Mouse (Mus musculus) heart, adult 18-20 months (tissue): ENCODE data around the gene Gm7030. TPM values are rescaled to one million over a fixed set of nuclear protein-coding genes. Genes with fewer than 3 reads are reported as not detected.
"Not testable (repeated sequence)": the region's sequence is repeated elsewhere in the genome, so short reads cannot be mapped to it uniquely, and the experiment has no call there.

Experiments used
- DNase-seq, 2 experiments: peaks; one replicate each; pipeline ENCODE4 v3.0.0; 2021 to 2022; ENCODE audit warnings: mixed read lengths in 1 of 2
- long read RNA-seq, 2 experiments: library from polyadenylated mRNA; stranded (forward); transcript quantifications; one replicate each; pipeline ENCODE4 v2.0.0; 2021
- total RNA-seq, 2 experiments: library from RNA; stranded (reverse); gene quantifications; 2 replicates each; pipeline ENCODE4 v1.2.3; 2021

Gm7030 gene
- under 1 TPM in 1 of 2 experiments, not detected in 1; 0.55 TPM for total RNA-seq
- long read RNA-seq, experiment 1 = 0 reads
- long read RNA-seq, experiment 2 = 0 reads

DNA sequence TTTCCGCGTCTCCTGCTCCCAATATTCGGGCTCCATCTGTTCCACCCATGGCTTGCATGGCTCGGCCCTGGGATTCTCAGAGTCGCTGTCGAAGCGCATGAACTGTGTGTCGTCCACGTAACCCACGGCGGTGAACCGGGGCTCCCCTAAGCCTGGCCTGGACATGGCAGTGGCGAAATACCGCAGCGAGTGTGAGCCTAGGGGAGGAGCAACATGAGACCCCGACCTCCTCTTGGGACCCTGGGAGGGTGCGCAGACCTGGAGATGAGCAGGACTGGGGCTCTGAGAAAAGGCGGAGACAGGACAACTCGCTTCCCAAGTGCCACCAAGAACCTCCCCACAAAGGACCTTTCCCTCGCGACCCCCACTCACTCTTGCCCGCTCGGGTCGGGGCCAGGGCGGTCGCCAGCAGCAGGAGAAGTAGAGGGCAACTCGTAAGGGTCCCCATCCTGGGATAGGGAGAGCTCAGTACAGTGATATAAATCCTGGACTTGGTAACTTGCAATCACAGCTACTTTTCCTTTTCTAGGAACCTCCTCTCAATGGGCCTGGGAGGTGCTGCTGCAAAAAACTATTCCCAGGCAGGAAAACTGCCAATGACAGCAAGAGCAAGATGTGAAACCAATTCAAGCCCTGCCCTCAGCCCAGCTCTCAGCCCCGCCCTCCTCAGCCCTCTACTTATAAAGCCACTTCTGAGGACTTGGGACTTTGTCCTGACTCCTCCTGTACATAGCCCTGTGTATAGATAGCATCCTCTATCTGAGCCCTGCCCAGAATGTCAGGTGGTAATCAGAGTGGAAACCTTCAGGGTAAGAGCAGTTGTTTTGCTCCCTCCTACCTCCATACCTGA, at the start of gene Gm7030:
Gene Gm7030 (minus strand): TSS at position 458 of the 850 bp plus-strand sequence.
- DNase-seq = peak in 1 of 2 experiments; percentile 61

DNA sequence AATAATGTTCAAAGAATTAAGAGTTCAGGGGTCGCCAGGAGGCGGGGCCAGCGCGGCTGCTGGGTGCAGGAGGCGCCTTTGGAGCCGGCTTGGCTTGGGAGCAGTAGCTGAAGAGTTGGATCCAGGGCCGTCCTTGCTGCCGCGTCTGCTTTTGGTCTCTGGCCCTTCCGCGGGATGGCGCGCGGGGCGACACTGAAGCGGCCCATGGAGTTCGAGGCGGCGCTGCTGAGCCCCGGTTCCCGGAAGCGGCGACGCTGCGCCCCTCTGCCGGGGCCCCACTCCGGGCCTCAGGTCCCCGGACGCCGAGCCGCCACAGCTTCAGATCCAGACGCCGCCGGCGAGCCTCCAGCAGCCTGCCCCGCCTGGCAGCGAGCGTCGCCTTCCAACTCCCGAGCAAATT, 49.7 kb upstream of the Gm7030 start:
- DNase-seq = peak; percentile 11 to 14

DNA sequence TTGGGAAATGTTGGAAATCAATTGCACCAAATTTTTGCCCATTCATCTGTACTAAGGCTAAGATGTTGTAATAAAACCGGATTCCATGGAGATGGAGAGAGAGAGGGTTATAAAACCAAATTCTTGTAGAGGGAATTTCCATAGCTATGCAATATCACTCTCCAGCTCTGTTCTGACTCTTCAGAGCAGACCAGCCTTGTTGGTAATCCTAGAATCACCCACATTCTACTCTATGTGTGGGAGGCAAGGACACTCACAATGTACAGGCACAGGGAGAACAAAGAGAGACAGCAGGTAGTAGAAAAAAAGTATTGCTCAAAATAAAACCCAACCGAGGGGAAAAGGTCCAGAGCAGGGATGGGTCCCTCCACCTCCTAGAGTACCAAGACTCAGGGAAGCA, 46.9 kb upstream of the Gm7030 start:
- DNase-seq = not testable (repeated sequence)

DNA sequence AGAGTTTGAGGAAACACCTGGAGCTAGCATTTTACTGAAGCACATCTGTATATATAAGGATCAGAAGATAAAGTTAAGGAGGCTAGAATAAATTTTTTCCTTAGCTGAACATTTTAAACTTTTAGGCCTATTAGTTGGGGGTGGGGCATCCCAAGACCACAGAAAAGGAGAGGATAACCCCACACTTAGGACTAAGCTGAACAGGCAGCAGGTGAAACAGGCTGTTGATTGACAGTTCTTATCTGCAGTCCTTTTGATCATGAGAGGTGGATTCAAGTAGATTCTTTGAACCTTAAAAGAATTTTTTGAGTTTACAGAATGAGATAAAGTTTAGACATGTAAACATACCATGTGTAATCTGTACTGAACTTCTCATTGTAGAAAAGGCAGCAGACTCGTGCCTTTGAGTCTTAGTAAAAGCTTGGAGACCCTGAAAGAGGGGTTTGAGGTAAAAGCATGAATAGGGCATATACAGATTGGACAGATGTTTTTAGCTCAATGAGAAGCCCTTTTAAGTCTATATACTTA, 41.1 kb upstream of the Gm7030 start:
- DNase-seq = no peak

DNA sequence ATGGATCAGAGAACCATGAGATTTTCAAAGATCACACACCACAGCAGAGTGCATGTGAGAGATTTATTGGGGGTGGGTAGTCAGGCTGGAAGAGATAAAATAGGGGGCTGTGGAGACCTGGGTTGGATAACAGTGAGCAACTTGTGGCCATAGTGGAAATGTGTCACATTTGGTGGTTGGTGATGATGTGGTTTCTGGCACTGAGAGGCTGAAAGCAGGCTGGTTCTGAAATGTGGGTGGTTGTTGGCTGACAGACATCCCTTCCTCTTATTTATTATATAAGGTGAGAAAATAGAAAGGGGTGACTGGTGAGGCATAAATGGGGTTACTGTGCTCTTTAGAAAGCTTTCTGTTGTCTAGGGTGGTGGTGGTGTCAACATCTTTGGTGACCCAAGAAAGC, 40.5 kb upstream of the Gm7030 start:
- no peak for DNase-seq

DNA sequence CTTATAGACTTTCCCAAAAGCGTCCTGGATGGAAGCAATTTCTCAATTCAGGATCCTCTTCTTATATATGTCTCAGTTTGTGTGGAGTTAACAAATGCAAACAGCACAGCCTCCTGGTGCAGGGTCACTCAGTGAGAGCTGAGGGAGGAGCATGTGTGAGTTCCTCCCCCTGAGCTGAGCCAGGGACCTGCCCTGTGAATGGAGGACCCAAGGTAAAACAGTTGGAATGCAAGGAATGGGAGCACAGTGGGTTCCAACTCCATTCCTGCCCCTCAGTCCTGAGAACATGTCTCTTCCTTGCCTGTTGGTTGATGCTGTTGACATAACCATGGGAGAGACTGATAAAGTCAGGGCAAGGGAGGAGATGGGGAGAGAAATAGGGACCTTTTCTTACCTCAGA, 39.9 kb upstream of the Gm7030 start:
- not testable (repeated sequence) for DNase-seq

DNA sequence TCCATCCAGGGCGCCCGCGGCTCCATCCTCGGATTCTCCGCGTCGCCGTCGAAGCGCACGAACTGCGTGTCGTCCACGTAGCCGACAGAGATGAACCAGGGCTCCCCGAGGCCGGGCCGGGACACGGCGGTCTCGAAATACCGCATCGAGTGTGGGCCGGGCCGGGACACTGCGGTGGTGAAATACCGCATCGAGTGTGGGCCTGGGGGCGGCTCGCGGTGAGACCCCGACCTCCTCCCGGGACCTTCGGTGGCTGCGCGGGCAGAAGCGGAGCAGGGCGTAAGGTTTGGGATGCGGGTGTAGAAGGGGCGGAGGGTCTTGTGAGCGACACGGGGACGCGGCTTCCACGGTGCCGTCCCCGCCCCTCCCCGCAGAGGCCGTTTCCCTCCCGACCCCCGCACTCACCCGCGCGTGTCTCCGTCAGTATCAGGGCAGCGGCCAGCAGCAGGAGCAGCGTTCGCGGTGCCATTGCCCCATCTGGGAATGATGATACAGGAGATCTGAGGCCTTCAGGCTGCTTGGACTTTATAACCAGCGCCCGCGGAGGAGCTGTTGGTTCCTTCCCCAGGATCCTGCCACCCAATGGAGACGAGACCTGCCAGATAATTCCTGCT, 38.9 kb upstream of the Gm7030 start, which contains the start of gene Gm8909:
Gene Gm8909 (minus strand): TSS at position 499 of the 614 bp plus-strand sequence.
- peak in 1 of 2 experiments; percentile 9 for DNase-seq

DNA sequence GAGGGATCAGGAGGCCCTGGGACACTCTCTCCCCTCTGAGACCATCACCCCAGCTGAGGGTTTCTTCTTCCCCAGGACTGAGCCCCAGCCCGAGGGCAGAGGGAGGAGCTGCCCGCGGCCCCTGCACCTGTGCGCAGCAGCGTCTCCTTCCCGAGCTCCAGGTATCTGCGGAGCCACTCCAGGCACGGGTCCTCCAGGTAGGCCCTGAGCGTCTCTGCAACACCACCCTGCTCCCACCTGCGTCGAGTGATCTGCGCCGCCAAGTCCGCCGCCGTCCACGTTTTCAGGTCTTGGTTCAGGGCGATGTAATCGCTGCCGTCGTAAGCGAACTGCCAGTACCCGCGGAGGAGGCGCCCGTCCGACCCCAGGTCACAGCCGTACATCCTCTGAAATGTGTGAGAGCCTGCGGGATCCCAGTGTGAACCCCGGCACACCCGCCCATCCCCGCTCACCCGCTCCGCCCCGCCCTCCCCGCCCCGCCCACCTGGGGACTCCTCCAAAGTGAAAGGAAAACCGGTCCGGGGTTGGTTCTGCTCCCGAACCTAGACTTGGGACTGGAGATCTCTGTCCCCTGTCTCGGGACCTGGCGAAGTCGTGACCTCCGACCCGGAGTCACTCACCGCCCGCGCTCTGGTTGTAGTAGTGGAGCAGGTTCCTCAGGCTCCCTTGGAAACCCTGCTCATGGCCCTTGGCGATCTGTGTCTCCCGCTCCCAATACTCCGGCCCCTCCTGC, 38.2 kb upstream of the Gm7030 start:
- peak; percentile 23 to 29 for DNase-seq

DNA sequence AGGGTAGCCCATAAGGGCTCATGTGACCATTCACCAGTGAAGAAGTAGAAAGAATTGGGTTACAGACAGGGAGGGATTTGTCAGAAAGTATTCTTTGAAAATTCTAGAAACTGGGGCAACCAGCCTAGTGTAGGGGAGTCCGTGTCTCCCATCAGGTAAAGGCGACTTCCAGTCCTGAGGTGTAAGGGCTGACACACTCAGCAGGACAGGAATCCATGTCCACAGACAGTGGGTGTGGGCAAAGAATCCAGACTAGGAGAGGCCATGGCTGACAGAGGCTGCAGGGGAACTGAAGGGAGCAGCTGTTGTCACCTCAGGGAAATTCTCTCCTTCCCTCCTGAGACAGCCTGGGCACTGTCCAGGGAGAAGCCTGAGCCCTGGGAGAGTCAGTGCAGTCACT, 37.7 kb upstream of the Gm7030 start:
- not testable (repeated sequence) for DNase-seq

DNA sequence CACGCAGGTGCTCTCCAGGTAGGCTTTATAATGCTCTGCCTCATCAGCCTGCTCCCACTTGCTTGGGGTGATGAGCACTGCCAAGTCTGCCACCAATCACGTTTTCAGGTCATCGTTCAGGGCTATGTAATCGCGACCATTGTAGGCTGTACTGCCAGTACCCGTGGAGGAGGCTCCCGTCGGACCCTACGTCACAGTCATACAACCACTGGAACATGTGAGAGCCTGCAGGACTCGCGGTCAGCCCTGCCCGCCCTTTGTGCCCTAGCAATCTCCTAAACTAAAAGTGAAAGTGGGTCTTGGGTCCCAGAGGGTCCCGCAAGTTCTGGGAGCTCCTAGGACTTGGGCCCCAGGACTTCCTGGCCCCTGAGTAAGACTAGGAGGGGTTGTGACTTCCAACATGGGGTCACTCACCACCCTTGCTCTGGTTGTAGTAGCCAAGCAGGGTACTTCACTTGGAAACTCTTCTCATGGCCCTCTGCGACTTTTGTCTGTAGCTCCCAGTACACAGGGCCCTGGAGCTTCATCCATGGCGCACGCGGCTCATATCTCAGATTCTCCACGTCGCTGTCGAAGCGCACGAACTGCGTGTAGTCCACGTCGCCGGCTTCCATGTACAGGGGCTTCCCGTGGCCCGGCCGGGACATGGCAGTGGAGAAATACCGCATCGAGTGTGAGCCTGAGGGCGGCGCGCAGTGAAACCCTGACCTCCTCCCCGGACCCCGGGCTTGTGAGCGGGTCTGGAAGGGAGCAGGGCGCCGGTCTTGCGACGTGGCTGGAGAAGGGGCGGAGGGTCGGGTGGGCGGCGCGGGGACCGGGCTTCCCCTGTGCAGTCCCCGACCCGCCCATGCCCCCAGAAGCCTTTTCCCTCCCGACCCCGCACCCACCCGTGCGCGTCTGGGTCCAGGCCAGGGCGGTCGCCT, 32.2 kb upstream of the Gm7030 start:
- no peak for DNase-seq

DNA sequence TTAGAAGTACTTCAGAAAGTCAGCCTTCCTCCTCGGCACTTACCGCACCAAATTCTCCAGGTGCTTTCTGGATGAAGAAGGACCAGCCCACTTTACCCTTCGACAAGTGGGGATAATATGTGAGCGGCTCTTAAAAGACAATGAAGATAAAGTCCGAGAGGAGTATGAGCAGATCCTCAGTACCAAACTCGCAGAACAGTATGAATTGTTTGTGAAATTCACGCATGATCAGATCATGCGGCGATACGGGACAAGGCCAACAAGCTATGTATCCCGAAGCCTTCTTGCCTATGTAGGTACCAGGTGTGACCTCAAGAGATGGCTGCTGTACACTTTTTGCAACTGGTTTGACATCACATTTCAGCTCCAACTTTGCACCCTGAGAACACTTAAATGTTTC, 29.0 kb upstream of the Gm7030 start:
- DNase-seq = not testable (repeated sequence)

DNA sequence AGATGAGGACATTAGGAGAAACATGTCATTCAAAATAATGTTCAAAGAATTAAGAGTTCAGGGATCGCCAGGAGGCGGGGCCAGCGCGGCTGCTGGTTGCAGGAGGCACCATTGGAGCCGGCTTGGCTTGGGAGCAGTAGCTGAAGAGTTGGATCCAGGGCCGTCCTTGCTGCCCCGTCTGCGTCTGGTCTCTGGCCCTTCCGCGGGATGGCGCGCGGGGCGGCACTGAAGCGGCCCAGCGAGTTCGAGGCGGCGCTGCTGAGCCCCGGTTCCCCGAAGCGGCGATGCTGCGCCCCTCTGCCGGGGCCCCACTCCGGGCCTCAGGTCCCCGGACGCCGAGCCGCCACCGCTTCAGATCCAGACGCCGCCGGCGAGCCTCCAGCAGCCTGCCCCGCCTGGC, 28.6 kb upstream of the Gm7030 start:
- not testable (repeated sequence) for DNase-seq

DNA sequence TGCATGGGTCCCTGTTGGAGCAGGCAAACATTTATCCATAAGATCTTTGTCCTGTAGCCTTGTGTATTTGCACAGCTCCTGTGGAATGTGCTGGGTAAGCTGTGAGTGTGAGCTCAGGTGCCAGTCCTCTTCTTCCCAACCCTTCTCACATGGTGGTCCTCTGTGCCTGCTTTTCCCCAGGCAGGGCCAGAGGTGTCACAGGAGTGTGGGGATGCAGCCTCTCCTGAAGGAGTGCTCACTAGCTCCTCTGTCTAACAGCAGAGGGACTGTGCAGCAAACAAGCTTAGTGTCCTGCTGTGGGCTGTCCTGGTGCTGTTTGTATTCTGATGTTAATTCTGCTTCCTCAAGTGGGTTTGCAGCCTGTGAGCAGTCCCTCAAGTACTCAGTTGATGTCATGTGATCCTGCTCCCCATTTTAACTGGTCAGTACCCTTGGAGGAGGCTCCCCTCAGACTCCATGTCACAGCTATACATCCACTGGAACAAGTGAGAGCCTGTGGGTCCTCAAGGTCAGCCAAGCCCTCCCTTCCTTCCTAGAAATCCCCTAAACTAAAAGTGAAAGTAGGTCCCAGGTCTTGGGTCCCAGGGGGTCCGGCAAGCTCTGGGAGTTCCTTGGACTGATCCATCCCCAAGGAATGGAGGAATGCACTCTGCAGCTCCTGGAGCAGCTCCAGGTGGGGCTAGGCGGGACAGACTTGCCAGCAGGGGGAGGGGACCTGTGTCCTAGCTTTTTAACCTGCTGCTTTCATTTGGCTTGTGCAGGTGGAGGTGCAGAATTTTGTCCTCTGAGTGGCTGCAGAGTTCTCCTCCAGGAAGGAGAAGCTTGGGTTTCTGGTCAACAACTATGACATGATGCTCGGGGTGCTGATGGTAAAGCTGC, 25.3 kb upstream of the Gm7030 start:
- DNase-seq = no peak

DNA sequence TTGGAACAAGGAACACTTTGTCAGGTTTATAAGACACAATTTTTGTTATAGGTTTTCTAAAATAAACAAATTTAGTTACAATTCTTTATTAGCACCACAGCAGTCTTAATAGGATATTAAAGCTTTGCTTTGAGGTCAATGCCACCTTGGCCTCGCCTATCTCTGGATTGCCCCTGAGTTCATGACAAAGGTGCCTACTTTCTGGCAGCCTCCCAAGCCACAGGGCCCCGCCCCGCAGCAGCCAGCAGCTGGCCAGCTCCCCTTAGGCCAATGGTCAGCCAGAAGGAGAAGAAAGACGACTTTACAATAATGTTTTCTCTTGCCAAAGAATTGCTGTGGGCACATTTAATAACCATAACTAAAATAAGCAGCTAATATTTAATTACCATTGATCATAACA, 22.0 kb upstream of the Gm7030 start:
- DNase-seq = not testable (repeated sequence)

DNA sequence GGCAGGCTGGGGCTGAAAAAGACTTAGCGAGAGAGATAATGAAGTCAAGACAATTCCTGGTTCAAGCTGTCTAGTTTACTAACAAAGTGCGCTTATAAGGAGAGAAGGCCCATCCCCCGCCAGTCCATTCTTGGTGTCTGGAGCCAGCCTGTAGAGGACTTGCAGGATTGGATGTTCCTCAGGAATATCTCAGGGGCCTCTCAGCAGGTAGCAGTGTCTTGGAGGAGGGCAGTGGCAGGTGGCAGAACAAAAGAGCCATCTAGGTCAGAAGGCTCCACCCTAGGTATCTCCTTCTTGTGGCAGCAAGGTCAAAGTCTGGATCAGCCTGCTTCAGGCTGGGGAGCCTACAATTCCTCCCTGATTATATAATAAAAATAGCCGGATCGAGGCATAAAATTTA, 19.2 kb upstream of the Gm7030 start:
- DNase-seq = not testable (repeated sequence)

DNA sequence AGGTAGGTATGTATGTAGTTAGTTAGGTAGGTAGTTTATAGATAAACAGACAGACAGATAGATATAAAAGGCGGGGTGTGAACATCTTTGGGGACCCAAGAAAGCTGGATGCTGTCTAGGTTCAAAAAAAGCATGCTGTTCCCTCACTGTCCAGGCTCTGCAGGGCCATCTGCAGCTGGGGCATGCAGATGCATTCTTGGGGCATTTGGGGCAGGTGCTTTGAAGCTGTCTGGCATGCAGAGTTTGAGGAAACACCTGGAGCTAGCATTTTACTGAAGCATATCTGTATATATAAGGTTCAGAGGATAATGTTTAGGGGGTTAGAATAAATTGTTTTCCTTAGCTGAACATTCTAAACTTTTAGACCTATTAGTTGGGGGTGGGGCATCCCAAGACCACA, 17.7 kb upstream of the Gm7030 start:
- DNase-seq = not testable (repeated sequence)

DNA sequence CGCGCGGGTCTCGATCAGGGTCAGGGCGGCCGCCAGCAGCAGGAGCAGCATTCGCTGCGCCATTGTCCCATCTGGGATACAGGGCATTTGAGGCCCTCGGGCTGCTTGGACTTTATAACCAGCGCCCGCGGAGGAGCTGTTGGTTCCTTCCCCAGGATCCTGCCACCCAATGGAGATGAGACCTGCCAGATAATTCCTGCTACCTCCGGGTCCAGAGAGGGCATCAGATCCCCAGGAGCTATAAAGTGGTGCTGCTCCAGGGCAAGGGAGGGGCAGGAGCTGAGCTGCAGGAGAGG, 16.6 kb upstream of the Gm7030 start:
- not testable (repeated sequence) for DNase-seq

DNA sequence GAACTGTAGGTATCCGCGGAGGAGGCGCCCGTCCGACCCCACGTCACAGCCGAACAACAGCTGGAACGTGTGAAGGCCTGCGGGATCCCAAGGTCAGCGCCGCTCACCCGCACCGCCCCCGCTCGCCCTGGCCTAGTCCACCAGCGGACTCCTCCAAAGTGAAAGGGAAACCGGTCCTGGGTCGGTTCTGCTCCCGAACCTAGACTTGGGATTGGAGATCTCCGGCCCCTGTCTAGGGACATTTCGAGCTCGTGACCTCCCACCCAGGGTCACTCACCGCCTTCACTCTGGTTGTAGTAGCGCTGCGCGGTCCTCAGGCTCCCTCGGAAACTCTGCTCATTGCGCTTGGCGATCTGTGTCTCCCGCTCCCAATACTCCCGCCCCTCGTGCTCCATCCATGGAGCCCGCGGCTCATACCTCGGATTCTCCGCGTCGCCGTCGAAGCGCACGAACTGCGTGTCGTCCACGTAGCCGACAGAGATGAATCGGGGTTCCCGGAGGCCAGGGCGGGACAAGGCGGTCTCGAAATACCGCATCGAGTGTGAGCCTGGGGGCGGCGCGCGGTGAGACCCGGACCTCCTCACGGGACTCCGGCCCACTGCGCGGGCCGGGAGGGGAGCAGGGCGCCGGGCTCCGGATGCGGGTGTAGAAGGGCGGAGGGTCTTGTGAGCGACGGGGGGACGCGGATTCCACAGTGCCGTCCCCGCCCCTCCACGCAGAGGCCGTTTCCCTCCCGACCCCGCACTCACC, 16.1 kb upstream of the Gm7030 start:
- peak; percentile 37 to 38 for DNase-seq

DNA sequence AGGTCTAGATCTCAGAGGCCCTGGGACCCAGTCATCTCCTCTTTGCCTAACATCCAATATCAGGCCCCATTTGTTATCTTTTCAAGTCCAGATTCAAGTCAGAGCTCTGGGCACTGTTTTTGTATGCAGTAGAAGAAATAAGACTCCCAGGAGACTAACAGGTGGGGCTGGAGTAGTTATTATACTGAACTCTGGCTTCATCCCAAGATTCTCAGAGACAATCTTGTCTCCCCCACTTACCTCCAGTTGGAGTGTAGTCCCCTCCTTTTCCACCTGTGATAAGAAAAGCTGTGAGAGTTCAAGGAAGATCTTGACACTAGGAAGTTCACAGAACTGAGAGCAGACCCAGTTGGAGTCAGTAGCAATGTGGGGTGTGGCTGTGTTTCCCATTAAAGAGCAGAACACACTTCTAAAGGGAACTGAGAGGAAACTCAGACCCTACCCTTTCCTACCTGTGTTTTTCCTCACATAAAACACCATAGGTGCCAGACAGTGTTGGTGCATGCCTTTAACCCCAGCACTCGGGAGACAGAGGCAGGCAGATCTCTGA, 7.1 kb upstream of the Gm7030 start:
- DNase-seq = not testable (repeated sequence)
